Mouse (Mus musculus) c-Kit-negative CD71-positive TER-119-positive erythroid progenitor cells, embryonic 14.5 days (primary cell): ENCODE results near the gene Brca1.
"Not testable (repeated sequence)": the region's sequence is repeated elsewhere in the genome, so short reads cannot be mapped to it uniquely, and the experiment has no call there.

Experiments
- DNase-seq: peaks from one replicate; pipeline ENCODE4 v3.0.0-alpha.2; 2013; ENCODE audit warnings: low read depth, low spot score

Brca1 gene

DNA sequence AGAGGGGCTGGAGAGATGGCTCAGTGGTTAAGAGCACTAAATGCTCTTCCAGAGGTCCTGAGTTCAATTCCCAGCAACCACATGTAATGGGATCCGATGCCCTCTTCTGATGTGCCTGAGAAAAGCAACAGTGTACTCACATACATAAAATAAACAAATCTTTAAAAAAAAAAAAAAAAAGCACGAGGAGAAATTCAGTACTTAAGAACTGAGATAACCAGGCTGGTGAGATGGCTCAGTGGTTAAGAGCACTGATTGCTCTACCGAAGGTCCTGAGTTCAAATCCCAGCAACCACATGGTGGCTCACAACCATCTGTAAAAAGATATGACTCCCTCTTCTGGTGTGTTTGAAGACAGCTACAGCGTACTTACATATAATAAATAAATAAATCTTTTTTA lies 102.2 kb downstream of the Brca1 start:
- DNase-seq = not testable (repeated sequence)

DNA sequence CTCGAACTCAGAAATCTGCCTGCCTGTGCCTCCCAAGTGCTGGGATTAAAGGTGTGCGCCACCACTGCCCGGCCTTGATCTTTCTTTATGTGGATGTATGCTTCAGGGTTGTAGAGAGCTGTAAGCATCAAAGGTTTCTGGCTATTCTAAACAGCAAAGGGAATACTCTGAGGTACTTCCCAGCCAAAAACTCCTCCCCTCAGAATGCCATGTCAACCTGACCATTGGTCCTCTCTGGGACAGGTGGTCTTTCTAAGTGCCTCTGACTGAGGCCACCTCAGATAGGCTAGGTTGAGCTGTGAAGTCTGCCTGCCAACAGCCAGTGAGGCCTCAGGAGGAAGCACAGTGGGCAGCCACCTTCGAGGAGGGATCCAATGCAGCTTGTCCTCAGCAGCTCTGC lies 102.9 kb downstream of the Brca1 start:
- DNase-seq = no peak

DNA sequence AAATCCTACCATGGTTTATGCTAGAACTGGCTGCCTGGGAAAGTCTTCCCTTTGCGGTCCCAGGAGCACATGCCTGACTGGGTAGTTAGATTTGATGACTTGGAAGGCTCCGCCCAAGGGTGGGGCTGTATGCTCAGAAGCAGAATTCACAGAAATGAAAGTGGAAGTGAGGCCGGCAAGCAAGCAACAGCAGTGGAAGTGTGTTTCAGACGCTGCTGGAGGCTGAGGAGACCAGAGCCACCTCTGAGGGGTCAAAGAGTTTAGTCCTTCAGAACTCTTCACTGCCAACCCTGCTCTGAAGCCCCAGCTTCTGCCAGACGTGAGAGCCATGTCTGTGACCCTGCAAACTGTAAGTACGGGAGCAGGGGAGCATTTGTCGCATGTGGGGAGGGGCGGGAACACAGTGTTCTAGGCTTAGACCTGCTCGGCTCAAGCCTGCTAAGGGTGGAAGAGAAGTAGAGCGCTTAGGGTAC lies 103.4 kb downstream of the Brca1 start, which contains the start of gene Ifi35:
Gene Ifi35 (plus strand): TSS at position 134 of the 473 bp plus-strand sequence.
- peak; percentile 88 for DNase-seq

- DNase-seq = no peak
Measured at GRCm38 (mm10) chr11:101447786-101448185, 104.0 kb downstream of the Brca1 start.

GRCm38 (mm10) chr11:101446860-101447259 lies 104.9 kb downstream of the Brca1 start:
- not testable (repeated sequence) for DNase-seq

- no peak for DNase-seq
Measured at GRCm38 (mm10) chr11:101446319-101446718, 105.4 kb downstream of the Brca1 start.

DNA sequence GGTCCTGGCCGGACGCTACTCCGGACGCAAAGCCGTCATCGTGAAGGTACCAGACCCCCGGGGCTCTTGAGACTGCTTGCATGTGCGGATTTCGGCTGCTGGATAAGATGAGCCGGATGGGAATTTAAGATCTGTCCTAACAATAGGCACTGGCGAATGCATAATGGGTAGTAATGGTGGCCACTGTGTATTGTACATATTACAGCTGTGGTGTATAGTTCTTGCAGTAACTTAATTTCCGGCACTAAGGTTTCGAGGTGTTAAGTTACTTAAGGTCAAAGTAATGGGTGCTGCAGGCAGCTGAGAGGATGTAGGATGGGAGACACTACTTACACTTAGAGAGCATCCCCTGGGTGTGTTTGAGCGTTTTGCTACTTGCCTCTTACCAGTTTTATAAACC lies 109.0 kb downstream of the Brca1 start:
- no peak for DNase-seq

DNA sequence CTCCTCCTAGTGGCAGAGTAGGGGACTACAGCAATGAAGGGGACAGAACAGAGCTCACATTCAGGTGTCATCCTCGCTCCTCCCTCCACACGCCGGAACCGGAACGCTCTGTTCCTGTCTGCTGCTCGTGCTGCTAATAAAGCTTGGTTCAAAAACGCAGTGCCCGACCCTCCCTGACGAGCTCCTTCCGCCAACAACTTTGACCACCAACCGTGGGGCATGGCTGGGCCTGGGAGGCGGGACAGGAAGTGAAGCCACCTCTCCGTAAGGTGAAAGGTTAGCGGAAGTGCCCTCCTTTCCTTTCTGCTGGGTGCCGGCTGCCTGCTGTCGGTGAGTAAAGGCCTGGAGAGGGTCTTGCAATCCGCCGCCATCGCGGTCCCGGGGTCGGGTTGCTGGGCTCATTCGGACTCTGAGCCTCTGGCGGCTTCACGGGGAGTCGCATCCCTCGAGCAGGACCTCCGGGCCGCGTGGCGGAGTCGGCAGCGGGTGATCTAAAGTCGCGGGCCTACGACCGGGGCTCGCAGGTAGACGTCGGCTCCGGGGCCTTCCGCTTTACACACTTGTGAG lies 109.5 kb downstream of the Brca1 start, which contains the start of gene Rpl27:
Gene Rpl27 (plus strand): TSS at position 172 of the 567 bp plus-strand sequence.
- peak; percentile 99 for DNase-seq

GRCm38 (mm10) chr11:101441450-101442126 lies 110.2 kb downstream of the Brca1 start:
- not testable (repeated sequence) for DNase-seq
